Mouse (Mus musculus): ENCODE measurements around the gene Rnf25.

Rnf25 gene

GRCm38 (mm10) chr1:74601267-74601962 is at the start of gene Rnf25, which contains the start of gene Stk36:
Gene Rnf25 (minus strand): TSS chr1:74601397.
Gene Stk36 (plus strand): TSS chr1:74601445.
- peak; percentile 55 to 77 for DNase-seq (ENCODE audit: low spot score in 2 of 2)

- no peak for DNase-seq (ENCODE audit: low spot score in 2 of 2)
Measured at GRCm38 (mm10) chr1:74643926-74644325, 42.7 kb upstream of the Rnf25 start.

GRCm38 (mm10) chr1:74643524-74643923 is 42.3 kb upstream of the Rnf25 start:
- no peak for DNase-seq (ENCODE audit: low spot score in 2 of 2)

DNA sequence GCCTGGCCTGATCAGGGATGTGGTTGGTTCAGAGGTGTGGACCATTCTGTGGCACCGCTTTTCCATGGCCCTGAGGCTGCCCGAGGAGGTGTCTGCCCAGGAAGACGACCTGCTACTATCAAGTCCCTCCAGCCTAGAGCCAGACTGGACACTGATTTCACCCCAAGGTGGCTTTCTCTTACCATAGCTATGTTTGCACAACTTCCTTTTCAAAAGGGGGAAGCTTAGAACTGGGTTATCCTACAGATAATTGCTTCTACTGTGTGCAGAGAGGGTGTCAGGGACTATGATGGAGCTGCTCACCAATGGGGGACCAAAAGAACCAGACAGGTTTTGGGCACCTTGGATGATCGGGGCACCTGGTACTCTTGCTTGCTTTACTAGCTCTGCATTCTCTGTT is 31.5 kb upstream of the Rnf25 start:
- DNase-seq (ENCODE audit: low spot score in 2 of 2), result no peak

DNA sequence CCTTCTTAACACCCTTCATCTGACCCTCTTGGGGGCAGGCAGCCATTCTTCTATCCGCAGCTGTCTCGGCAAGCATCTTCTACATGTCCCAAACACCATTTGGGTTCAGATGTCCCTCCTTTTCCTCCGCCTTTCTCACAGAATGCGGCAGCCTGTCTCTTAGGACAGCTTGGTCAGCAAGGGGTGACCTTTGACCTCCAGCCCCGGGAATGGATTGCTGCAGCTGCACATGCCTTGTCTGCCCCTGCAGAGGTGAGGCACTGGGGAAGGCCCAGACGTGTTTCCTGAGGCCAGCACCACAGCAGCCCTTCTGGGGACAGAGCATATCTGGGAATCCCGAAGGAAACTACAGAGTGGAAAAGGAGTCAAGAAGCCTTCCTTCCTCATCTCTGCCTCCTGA is 26.8 kb upstream of the Rnf25 start:
- DNase-seq (ENCODE audit: low spot score in 2 of 2), result no peak

- no peak for DNase-seq (ENCODE audit: low spot score in 2 of 2)
Measured at GRCm38 (mm10) chr1:74626076-74626475, 24.9 kb upstream of the Rnf25 start.

- DNase-seq (ENCODE audit: low spot score in 2 of 2), result no peak
Measured at GRCm38 (mm10) chr1:74624183-74624582, 23.0 kb upstream of the Rnf25 start.

DNA sequence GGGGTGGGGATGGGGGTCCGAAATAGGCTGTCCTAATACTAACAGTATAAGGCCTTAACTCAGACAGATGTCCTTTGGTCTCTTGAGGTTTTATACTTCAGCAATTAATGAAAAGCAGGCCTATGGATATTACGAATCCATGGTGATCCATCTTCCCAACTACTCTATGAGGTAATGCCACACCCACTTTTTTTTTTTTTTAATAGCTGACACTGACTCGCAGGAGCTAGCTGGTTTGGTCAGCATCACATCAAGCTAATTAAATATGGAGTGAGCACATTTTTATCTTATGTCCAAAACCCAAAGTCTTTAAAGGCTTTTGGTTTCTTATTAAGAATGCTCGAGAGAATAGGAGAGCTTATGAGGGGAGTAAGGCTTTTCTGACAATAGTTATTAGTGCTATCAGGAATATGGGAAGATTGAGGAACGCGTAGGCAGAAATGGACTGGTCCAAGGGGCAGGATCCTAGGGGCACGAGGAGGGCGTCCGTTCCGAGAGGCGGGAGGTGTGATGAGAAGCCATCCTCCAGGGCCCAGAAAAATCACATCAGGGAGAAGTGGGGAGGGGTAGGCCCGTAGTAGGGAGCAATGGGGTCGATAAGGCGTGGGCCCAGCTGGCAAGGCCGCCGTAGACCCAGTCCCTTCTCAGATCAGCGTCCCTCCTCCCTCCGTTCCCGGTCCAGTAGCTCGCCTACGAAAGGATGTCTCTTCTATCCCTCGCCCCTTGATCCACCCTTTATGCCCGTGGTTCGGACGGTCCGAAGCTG is 513 bp downstream of the Rnf25 start:
- no peak for DNase-seq (ENCODE audit: low spot score in 2 of 2)

DNA sequence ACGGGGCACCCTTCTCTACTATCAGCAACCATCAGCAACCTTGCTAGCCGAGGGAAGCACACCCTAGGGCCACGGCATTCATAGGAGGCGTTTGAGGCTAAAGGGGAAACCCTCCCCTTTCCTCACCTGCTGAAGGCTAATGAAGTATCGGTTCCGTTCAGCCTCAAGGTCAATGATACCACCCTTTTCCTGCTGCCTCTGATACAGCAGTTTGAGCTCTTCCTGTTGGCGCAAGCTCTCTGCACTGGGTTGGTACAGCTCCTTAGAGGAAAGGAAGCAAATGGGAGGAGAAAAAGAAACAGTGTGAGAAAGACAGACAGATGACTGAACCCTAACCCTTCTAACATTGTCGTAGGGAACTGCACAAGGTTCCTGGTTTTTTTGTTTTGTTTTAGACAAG is 6.8 kb downstream of the Rnf25 start:
- no peak for DNase-seq (ENCODE audit: low spot score in 2 of 2)

GRCm38 (mm10) chr1:74587773-74588445 is 13.3 kb downstream of the Rnf25 start, which contains the start of the genes Zfp142 and Bcs1l:
Gene Zfp142 (minus strand): TSS chr1:74588246.
Gene Bcs1l (plus strand): TSS chr1:74588289.
- peak; percentile 94 to 96 for DNase-seq (ENCODE audit: low spot score in 2 of 2)

DNA sequence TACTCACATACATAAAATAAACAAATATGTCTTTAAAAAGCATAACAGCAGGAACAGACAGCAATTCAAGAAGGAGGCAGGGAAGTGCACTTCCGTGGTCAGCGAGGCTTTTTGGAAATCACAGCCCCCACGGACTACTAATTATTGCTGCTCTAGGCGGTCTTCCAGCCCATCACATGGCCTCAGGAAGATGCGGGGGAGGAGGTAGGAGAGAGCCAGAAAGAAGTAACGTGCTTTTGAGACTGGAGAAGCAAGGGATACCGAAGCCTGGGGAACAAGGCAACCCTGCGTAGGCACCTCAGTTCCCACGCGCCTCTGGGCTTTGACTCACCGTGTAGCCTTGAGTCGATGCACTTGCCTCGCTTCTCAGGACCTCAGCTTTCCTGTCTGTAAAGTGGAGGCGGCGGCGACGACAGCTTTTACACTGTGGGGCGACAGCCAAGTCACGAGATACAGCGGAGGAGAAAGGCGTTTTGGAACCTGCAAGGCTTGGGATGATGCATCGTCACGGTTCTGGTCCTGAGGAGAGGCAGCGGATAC is 13.9 kb downstream of the Rnf25 start:
- DNase-seq (ENCODE audit: low spot score in 2 of 2), result no peak

GRCm38 (mm10) chr1:74584616-74585398 is 16.4 kb downstream of the Rnf25 start:
- DNase-seq (ENCODE audit: low spot score in 2 of 2), result no peak

DNA sequence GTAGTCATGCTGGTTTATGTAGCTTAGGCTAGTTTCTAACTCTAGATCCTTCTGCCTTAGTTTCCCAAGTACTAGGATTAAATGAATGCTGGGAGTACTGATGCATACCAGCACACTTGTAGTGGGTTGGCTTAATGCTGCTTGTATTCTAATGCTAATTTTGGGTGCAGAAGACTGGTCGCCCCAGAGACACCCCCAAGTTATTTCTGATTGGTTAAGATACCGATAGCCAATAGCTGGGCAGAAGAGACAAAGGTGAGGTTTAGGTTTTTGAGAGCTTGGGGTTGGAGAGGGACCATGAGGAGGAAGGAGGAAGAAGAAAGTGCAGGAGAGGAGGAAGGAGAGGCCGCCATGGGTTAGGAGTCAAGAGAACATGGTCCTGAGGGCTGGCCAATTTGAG is 18.6 kb downstream of the Rnf25 start:
- DNase-seq (ENCODE audit: low spot score in 2 of 2), result no peak

GRCm38 (mm10) chr1:74569739-74570719 is 31.2 kb downstream of the Rnf25 start:
- DNase-seq (ENCODE audit: low spot score in 2 of 2), result no peak

DNA sequence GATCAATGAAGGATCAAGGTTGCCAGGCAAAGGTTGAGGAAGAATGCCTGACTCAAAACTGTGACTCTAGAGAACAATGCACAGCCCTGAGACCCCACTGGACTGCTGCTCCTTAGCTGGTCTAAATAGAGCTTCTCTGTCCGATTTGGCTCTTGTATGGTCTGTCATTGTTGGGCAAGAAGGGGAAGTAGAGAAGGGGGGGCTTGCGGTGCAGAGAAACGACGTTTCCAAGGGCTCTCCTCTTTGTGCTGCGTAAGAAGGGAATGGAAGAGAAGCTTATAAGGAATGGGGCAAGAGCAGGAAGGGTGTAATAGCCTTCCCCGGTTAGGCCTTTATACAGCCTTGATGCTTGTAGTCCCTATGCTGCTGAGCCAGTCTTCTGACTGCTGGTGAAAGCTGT is 35.4 kb downstream of the Rnf25 start:
- DNase-seq (ENCODE audit: low spot score in 2 of 2), result no peak

GRCm38 (mm10) chr1:74559061-74559460 is 42.1 kb downstream of the Rnf25 start:
- no peak for DNase-seq (ENCODE audit: low spot score in 2 of 2)

- DNase-seq (ENCODE audit: low spot score in 2 of 2), result no peak
Measured at GRCm38 (mm10) chr1:74544184-74544583, 57.0 kb downstream of the Rnf25 start, which contains the start of gene Usp37. Gene Usp37 (minus strand): TSS chr1:74544284.
